Mouse (Mus musculus): Measurements from ENCODE around the gene Mturn. TPM values are rescaled to one million over a fixed set of nuclear protein-coding genes. Genes with fewer than 3 reads are reported as not detected.
A peak's percentile ranks its signal among the peaks of the same experiment; 100 is the strongest.

Mturn gene
- polyA plus RNA-seq, 1 experiment = 5.9 TPM

DNA sequence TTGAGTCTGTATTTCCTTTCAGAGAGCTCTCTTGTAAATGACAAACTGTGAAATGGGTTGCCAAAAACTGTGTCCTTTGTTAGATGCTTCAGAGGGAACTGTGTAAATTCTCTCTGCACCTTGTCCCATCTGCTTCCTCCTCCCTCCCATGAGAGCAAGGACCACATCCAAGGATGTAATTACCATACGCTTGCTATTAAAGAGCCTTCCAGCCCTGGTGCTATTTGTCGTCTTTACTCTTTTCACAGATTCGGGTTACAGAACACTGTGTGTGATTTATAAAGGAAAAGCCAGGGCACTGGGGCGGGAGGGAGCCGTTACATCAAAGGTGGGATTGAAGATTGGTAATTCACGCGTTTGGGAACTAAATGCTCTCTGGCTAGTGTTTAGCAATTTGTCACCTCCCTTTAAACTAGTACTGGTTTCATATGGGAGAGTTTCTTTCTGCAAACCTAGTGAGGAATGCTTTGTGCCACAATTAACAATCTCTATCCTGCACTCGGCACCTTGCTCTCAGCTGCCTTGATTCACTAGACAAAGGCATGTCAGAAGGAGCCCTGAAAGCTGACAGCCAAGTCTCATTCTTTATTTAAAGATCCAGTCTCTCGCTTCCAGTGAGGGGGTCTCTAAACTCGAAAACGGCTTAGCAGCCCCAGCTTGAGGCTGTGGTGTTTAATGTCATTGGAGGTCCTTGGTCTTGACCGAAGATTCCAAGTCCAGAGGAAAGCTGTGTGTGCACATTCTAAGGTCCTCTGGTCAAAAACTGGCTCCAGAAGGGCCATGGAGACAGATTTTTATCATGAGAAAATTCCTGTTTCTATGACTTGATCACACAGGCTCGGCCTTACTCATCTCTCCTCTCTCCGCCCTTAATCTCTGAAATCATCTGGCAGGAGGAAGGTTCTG lies 22.5 kb downstream of the Mturn start:
- TF ChIP-seq CTCF (IDR thresholded peaks at IDR 0.05; ENCODE audit: extremely low read depth, insufficient read depth, insufficient read length, insufficient replicate concordance) (no peak), POLR2A (IDR thresholded peaks at IDR 0.05; ENCODE audit: low read depth, low read length) (no peak)
- DNase-seq (ENCODE audit: low read depth in 1 of 2, low spot score in 2 of 2) = no peak
- Histone ChIP-seq H3K27ac (ENCODE audit: insufficient read depth, low read length) (no peak overlapping the region), H3K4me1 (ENCODE audit: control insufficient read depth, insufficient read depth, insufficient read length) (peaks cover 3% of the 10 kb centered on the region; the same call in 1 of the 2 replicates), H3K4me3 (ENCODE audit: extremely low read depth, insufficient read depth, insufficient read length) (no peak overlapping the region), H3K36me3 (ENCODE audit: control insufficient read depth, insufficient read depth, low read length) (no peaks in the 10 kb centered on the region), H3K27me3 (ENCODE audit: control insufficient read depth, insufficient read depth, low read length) (no peaks in the 10 kb centered on the region)
- 55% methylated on average over 14 of the region's 14 CpGs for WGBS

DNA sequence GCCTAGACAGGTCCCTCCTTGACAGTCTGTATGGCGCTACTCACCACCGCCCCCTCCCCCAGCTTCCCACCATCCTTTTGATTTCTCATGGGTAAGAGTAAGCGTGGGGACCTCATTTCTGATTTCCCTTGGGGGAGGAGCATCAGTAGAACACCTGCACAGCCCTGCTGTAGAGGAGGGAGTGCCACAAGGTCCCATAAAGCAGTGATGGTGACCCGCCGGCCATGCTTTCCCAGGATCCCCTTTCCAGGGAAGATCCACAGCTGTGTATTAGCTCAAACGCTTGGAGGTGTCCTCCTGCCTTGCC lies 23.1 kb downstream of the Mturn start:
- 36% methylated on average over 6 of the region's 6 CpGs for WGBS
- no peaks in the 10 kb centered on the region for H3K27me3 ChIP-seq (ENCODE audit: control insufficient read depth, insufficient read depth, low read length)
- no peaks in the 10 kb centered on the region for H3K36me3 ChIP-seq (ENCODE audit: control insufficient read depth, insufficient read depth, low read length)

GRCm38 (mm10) chr6:54704847-54705246 lies 23.4 kb downstream of the Mturn start:
- no peaks in the 10 kb centered on the region for H3K27me3 ChIP-seq (ENCODE audit: control insufficient read depth, insufficient read depth, low read length)
- peaks cover 3% of the 10 kb centered on the region; the same call in 1 of the 2 replicates for H3K4me1 ChIP-seq (ENCODE audit: control insufficient read depth, insufficient read depth, insufficient read length)
- DNase-seq (ENCODE audit: low read depth in 1 of 2, low spot score in 2 of 2) = no peak
- WGBS = 52% methylated on average over 5 of the region's 5 CpGs
- no peak overlapping the region for H3K27ac ChIP-seq (ENCODE audit: insufficient read depth, low read length)
- no peak overlapping the region for H3K4me3 ChIP-seq (ENCODE audit: extremely low read depth, insufficient read depth, insufficient read length)
- TF ChIP-seq CTCF (IDR thresholded peaks at IDR 0.05; ENCODE audit: extremely low read depth, insufficient read depth, insufficient read length, insufficient replicate concordance) (no peak), POLR2A (IDR thresholded peaks at IDR 0.05; ENCODE audit: low read depth, low read length) (no peak)
- H3K36me3 ChIP-seq (ENCODE audit: control insufficient read depth, insufficient read depth, low read length) = no peaks in the 10 kb centered on the region

More for the DNA sequence above, 23.1 kb downstream of the Mturn start:
- TF ChIP-seq CTCF (IDR thresholded peaks at IDR 0.05; ENCODE audit: extremely low read depth, insufficient read depth, insufficient read length, insufficient replicate concordance) (no peak), POLR2A (IDR thresholded peaks at IDR 0.05; ENCODE audit: low read depth, low read length) (no peak)
- Histone ChIP-seq H3K4me1 (ENCODE audit: control insufficient read depth, insufficient read depth, insufficient read length) (peaks cover 3% of the 10 kb centered on the region; the same call in 1 of the 2 replicates), H3K4me3 (ENCODE audit: extremely low read depth, insufficient read depth, insufficient read length) (no peak overlapping the region), H3K27ac (ENCODE audit: insufficient read depth, low read length) (no peak overlapping the region)
- DNase-seq (ENCODE audit: low read depth in 1 of 2, low spot score in 2 of 2) = no peak

DNA sequence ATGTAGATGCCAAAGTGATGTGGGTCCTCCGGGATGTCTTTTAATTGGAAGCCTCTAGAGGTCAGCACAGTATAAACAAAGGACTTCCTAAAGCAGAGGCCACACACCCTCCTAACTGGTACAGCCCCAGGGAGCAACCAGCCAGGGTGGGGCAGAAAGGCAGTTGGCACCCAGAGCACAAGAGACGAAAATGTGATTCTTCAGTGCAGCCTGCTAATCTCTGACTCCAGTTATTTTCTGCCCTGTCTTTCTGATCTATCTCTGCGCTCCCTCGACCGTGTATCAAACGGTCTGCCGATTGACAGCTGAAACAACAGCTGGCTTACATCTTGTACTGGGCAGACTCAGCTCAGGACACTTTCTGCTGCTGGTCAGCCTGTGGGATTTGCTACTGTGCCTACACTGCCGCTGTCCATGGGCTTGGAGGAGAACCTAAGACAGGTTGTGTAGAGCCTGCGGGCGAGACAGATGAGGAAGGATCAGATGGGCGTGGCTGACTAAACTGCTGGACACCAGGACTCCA lies 24.0 kb downstream of the Mturn start:
- Histone ChIP-seq H3K27me3 (ENCODE audit: control insufficient read depth, insufficient read depth, low read length) (no peaks in the 10 kb centered on the region), H3K4me3 (ENCODE audit: extremely low read depth, insufficient read depth, insufficient read length) (no peak overlapping the region), H3K27ac (ENCODE audit: insufficient read depth, low read length) (no peak overlapping the region; the same call in 1 of the 2 replicates), H3K36me3 (ENCODE audit: control insufficient read depth, insufficient read depth, low read length) (no peaks in the 10 kb centered on the region), H3K4me1 (ENCODE audit: control insufficient read depth, insufficient read depth, insufficient read length) (peaks cover 3% of the 10 kb centered on the region; the same call in 1 of the 2 replicates)
- TF ChIP-seq POLR2A (IDR thresholded peaks at IDR 0.05; ENCODE audit: low read depth, low read length) (no peak), CTCF (IDR thresholded peaks at IDR 0.05; ENCODE audit: extremely low read depth, insufficient read depth, insufficient read length, insufficient replicate concordance) (peak; percentile 56; the same call in 1 of the 2 replicates)
- 29% methylated on average over 11 of the region's 11 CpGs for WGBS
- peak; percentile 53 to 64 for DNase-seq (ENCODE audit: low read depth in 1 of 2, low spot score in 2 of 2)

- WGBS = 72% methylated on average over 2 of the region's 2 CpGs
- no peak overlapping the region for H3K27ac ChIP-seq (ENCODE audit: insufficient read depth, low read length)
- TF ChIP-seq CTCF (IDR thresholded peaks at IDR 0.05; ENCODE audit: extremely low read depth, insufficient read depth, insufficient read length, insufficient replicate concordance) = no peak
- no peak for TF ChIP-seq POLR2A (IDR thresholded peaks at IDR 0.05; ENCODE audit: low read depth, low read length)
- peaks cover 3% of the 10 kb centered on the region; the same call in 1 of the 2 replicates for H3K4me1 ChIP-seq (ENCODE audit: control insufficient read depth, insufficient read depth, insufficient read length)
- no peaks in the 10 kb centered on the region for H3K27me3 ChIP-seq (ENCODE audit: control insufficient read depth, insufficient read depth, low read length)
- H3K36me3 ChIP-seq (ENCODE audit: control insufficient read depth, insufficient read depth, low read length) = no peaks in the 10 kb centered on the region
- DNase-seq (ENCODE audit: low read depth in 1 of 2, low spot score in 2 of 2) = no peak
- H3K4me3 ChIP-seq (ENCODE audit: extremely low read depth, insufficient read depth, insufficient read length) = no peak overlapping the region
These were observed 24.7 kb downstream of the Mturn start for GRCm38 (mm10) chr6:54706099-54706498.

DNA sequence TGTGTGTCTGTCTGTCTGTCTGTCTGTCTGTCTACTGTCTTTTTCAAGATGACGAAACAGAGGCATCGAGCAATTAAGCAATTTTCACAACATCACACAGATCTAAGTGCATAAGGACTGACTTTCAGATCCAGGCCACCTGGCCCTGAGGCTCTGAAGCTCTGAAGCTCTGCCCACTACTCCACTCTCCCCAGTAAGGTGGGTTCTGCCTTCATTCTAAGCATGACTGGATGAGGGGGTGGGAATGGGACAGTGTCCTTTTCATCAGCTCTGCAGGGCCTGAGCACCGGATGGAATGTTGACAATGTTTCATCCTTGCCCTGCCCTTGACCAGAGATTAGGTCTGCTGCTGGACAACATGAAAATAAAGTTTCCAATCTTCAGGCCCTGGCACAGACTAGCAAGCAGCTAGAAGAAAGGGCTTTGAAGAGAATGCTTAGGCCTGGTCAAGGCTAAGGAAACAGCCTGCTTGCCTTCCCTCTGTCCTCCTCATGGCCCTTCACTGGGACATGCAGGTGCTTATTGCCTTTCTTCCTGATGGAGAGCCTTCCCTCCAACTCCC lies 25.3 kb downstream of the Mturn start:
- Histone ChIP-seq H3K4me1 (ENCODE audit: control insufficient read depth, insufficient read depth, insufficient read length) (peaks cover 3% of the 10 kb centered on the region; the same call in 1 of the 2 replicates), H3K36me3 (ENCODE audit: control insufficient read depth, insufficient read depth, low read length) (no peaks in the 10 kb centered on the region), H3K27ac (ENCODE audit: insufficient read depth, low read length) (no peak overlapping the region), H3K4me3 (ENCODE audit: extremely low read depth, insufficient read depth, insufficient read length) (no peak overlapping the region), H3K27me3 (ENCODE audit: control insufficient read depth, insufficient read depth, low read length) (no peaks in the 10 kb centered on the region)
- no peak for TF ChIP-seq POLR2A (IDR thresholded peaks at IDR 0.05; ENCODE audit: low read depth, low read length)
- TF ChIP-seq CTCF (IDR thresholded peaks at IDR 0.05; ENCODE audit: extremely low read depth, insufficient read depth, insufficient read length, insufficient replicate concordance) = no peak
- DNase-seq (ENCODE audit: low read depth in 1 of 2, low spot score in 2 of 2) = no peak
- WGBS = 89% methylated on average over 3 of the region's 3 CpGs

All from spleen, adult 2 months (tissue).